19 mouse cellular contexts compared by ENCODE assay signal in genomic region chrX:107178742-107179141, GRCm38 (mm10). TPM values are rescaled to one million over a fixed set of nuclear protein-coding genes. Genes with fewer than 3 reads are reported as not detected.
DNase-seq lines count a peak whose midpoint lies in the region; ATAC-seq and TF ChIP-seq lines count a peak whose summit lies in the region.
"Had no signal": no experiment of that assay in that cellular context is flagged by ENCODE, and none has a peak within 500 bp of the region (broad histone marks: within the 10 kb centered on the region; RNA-seq: fewer than 3 reads in every experiment).

No protein-coding gene starts in this region.

- no peaks in the 10 kb centered on the region for H3K27me3 ChIP-seq in hindbrain, embryonic 13.5 days
- H3K27me3 ChIP-seq: hindbrain, embryonic 15.5 days; limb, embryonic 13.5 days; liver, embryonic 15.5 days; megakaryocyte, embryonic 14.5 days; stomach, embryonic 15.5 days had no signal

- peak; percentile 15 to 23 for DNase-seq in spleen, postnatal 36 days (ENCODE audit: low spot score in 2 of 2)
- DNase-seq in spleen, postnatal 10 days (ENCODE audit: low spot score in 2 of 2) = no peak
- no peak for DNase-seq in thymus, postnatal 0 days (ENCODE audit: low spot score)
- no peak for DNase-seq in cerebellum, postnatal 10 days
- DNase-seq: adrenal gland, postnatal 14 days; cerebellum, adult 8-10 months; kidney, adult 11 months; kidney, postnatal 36 days; right cerebral cortex, postnatal 4 days; thymus, adult 2 months had no signal

- TF ChIP-seq POLR2A in bone marrow macrophage, adult 2 months (IDR thresholded peaks at IDR 0.05; ENCODE audit: borderline replicate concordance, low read depth, low read length) = no peak

- TF ChIP-seq CTCF in bone marrow macrophage, adult 2 months (IDR thresholded peaks at IDR 0.05; ENCODE audit: low read depth, low read length) = no peak

- H3K9me3 ChIP-seq in hindbrain, embryonic 13.5 days = no peaks in the 10 kb centered on the region
- H3K9me3 ChIP-seq: hindbrain, embryonic 15.5 days; limb, embryonic 13.5 days; liver, embryonic 15.5 days; stomach, embryonic 15.5 days had no signal

- peaks cover 3% of the 10 kb centered on the region; the same call in 1 of the 2 replicates for H3K4me1 ChIP-seq in bone marrow macrophage, adult 2 months (ENCODE audit: control insufficient read depth, insufficient read depth, low read length)
- H3K4me1 ChIP-seq in hindbrain, embryonic 13.5 days (replicated peaks) = no peaks in the 10 kb centered on the region
- H3K4me1 ChIP-seq: hindbrain, embryonic 15.5 days; limb, embryonic 13.5 days; liver, embryonic 15.5 days; megakaryocyte, embryonic 14.5 days; stomach, embryonic 15.5 days had no signal

- 94% methylated on average over 1 of the region's 1 CpGs for WGBS in hindbrain, embryonic 13.5 days

- peak overlapping the region; percentile 74 for H3K27ac ChIP-seq in bone marrow macrophage, adult 2 months (ENCODE audit: insufficient read depth, low read depth, low read length)
- no peak overlapping the region for H3K27ac ChIP-seq in hindbrain, embryonic 13.5 days
- H3K27ac ChIP-seq: hindbrain, embryonic 15.5 days; limb, embryonic 13.5 days; liver, embryonic 15.5 days; stomach, embryonic 15.5 days had no signal

- no peak overlapping the region for H3K4me3 ChIP-seq in bone marrow macrophage, adult 2 months (ENCODE audit: insufficient read depth, low read length)
- H3K4me3 ChIP-seq in hindbrain, embryonic 13.5 days = no peak overlapping the region
- H3K4me3 ChIP-seq: hindbrain, embryonic 15.5 days; limb, embryonic 13.5 days; liver, embryonic 15.5 days; megakaryocyte, embryonic 14.5 days; stomach, embryonic 15.5 days had no signal

- no peak overlapping the region for H3K9ac ChIP-seq in hindbrain, embryonic 13.5 days
- H3K9ac ChIP-seq: hindbrain, embryonic 15.5 days; limb, embryonic 13.5 days; liver, embryonic 15.5 days; stomach, embryonic 15.5 days had no signal

- H3K36me3 ChIP-seq in hindbrain, embryonic 13.5 days = no peaks in the 10 kb centered on the region
- H3K36me3 ChIP-seq: hindbrain, embryonic 15.5 days; limb, embryonic 13.5 days; liver, embryonic 15.5 days; stomach, embryonic 15.5 days had no signal

- ATAC-seq in megakaryocyte, adult 5-6 weeks (ENCODE audit: poor library complexity, severe bottlenecking) = peak; percentile 98
- ATAC-seq in hindbrain, embryonic 13.5 days (ENCODE audit: low FRiP score) = no peak
- ATAC-seq: midbrain, embryonic 16.5 days had no signal

- H3K4me2 ChIP-seq in hindbrain, embryonic 13.5 days = no peak overlapping the region
- H3K4me2 ChIP-seq: hindbrain, embryonic 15.5 days; limb, embryonic 13.5 days; liver, embryonic 15.5 days; stomach, embryonic 15.5 days had no signal

RNA-seq across cellular contexts. Expression of gene P2ry10b, which starts 30.0 kb away (rescaled TPM):
- polyA plus RNA-seq in bone marrow macrophage, adult 2 months (2012; ENCODE audit: insufficient read depth, insufficient read length, missing spikeins) = 17.1 and 20.6 TPM in 2 replicates
- 17.7 and 18.4 TPM in 2 replicates for total RNA-seq in megakaryocyte, adult 5-6 weeks (2015)
- 13.5 and 15.5 TPM in 2 replicates for total RNA-seq in megakaryocyte, adult 5-6 weeks (2017)
- 0.22 and 0.43 TPM in 2 replicates for polyA plus RNA-seq in hindbrain, embryonic 13.5 days (2015; fragmentation: Nextera tagmentation; extraction: Ambion mirVana)
- 6.7 and 8.5 TPM in 2 replicates for polyA plus RNA-seq in thymus, postnatal 0 days (2015; fragmentation: Nextera tagmentation; extraction: Ambion mirVana)

Comparison
In these comparisons a context has a peak if more than half of its experiments do, and no peak if none do; other contexts are left out.
1. DNase-seq: peak in spleen, postnatal 36 days (2 of 2); none in spleen, postnatal 10 days (0 of 2), thymus, postnatal 0 days (single experiment) and cerebellum, postnatal 10 days (0 of 2).